Mouse (Mus musculus): ENCODE data around the gene Crygb. TPM values are rescaled to one million over a fixed set of nuclear protein-coding genes. Genes with fewer than 3 reads are reported as not detected.

The Crygb gene
- 0.83 and 1.1 TPM in 2 replicates for polyA plus RNA-seq (2015; fragmentation: Nextera tagmentation; extraction: Ambion mirVana)

- Histone ChIP-seq H3K4me2 (peak within 1 kb of the TSS; percentile 27; the same call in 1 of the 2 replicates), H3K9ac (no peak within 1 kb of the TSS), H3K4me1 (no peaks in the 10 kb centered on the region), H3K27ac (replicated peaks) (no peak within 1 kb of the TSS), H3K4me3 (no peak within 1 kb of the TSS), H3K27me3 (replicated peaks) (no peaks in the 10 kb centered on the region), H3K9me3 (0 out of 2 replicates have a peak, but pooled peaks cover 4% of the 10 kb centered on the region), H3K36me3 (no peaks in the 10 kb centered on the region)
- 38% methylated on average over 7 of the region's 7 CpGs for WGBS
- no peak for ATAC-seq (ENCODE audit: extremely low read depth, insufficient number of reproducible peaks, low FRiP score, low TSS enrichment)
Observed at GRCm38 (mm10) chr1:65082188-65082587, at the start of gene Crygb. Gene Crygb (minus strand): TSS chr1:65082288.

GRCm38 (mm10) chr1:65131671-65132070, 49.6 kb upstream of the Crygb start:
- WGBS = 81% methylated on average over 1 of the region's 1 CpGs
- no peak overlapping the region for H3K4me2 ChIP-seq
- H3K36me3 ChIP-seq = no peaks in the 10 kb centered on the region
- no peak overlapping the region for H3K9ac ChIP-seq
- H3K27ac ChIP-seq (replicated peaks) = no peak overlapping the region
- H3K4me1 ChIP-seq = no peaks in the 10 kb centered on the region
- ATAC-seq (ENCODE audit: extremely low read depth, insufficient number of reproducible peaks, low FRiP score, low TSS enrichment) = no peak
- no peaks in the 10 kb centered on the region for H3K27me3 ChIP-seq (replicated peaks)
- H3K4me3 ChIP-seq = no peak overlapping the region
- H3K9me3 ChIP-seq = no peaks in the 10 kb centered on the region

GRCm38 (mm10) chr1:65130226-65130625, 48.1 kb upstream of the Crygb start:
- Histone ChIP-seq H3K4me1 (no peaks in the 10 kb centered on the region), H3K4me2 (no peak overlapping the region), H3K27ac (replicated peaks) (no peak overlapping the region), H3K4me3 (no peak overlapping the region), H3K27me3 (replicated peaks) (no peaks in the 10 kb centered on the region), H3K9ac (no peak overlapping the region), H3K36me3 (no peaks in the 10 kb centered on the region), H3K9me3 (no peaks in the 10 kb centered on the region)
- WGBS = 70% methylated on average over 3 of the region's 3 CpGs
- ATAC-seq (ENCODE audit: extremely low read depth, insufficient number of reproducible peaks, low FRiP score, low TSS enrichment) = no peak

- H3K9me3 ChIP-seq = no peaks in the 10 kb centered on the region
- no peaks in the 10 kb centered on the region for H3K27me3 ChIP-seq (replicated peaks)
- WGBS = 66% methylated on average over 3 of the region's 3 CpGs
- no peak overlapping the region for H3K4me2 ChIP-seq
- H3K27ac ChIP-seq (replicated peaks) = no peak overlapping the region
- no peak for ATAC-seq (ENCODE audit: extremely low read depth, insufficient number of reproducible peaks, low FRiP score, low TSS enrichment)
- H3K36me3 ChIP-seq = no peaks in the 10 kb centered on the region
- no peak overlapping the region for H3K4me3 ChIP-seq
- no peak overlapping the region for H3K9ac ChIP-seq
- no peaks in the 10 kb centered on the region for H3K4me1 ChIP-seq
Observed at GRCm38 (mm10) chr1:65129634-65130180, 47.6 kb upstream of the Crygb start.

GRCm38 (mm10) chr1:65122574-65123372, 40.7 kb upstream of the Crygb start, which contains the start of gene D630023F18Rik:
Gene D630023F18Rik (minus strand): TSS chr1:65123214.
- no peak for ATAC-seq (ENCODE audit: extremely low read depth, insufficient number of reproducible peaks, low FRiP score, low TSS enrichment)

GRCm38 (mm10) chr1:65119438-65119837, 37.4 kb upstream of the Crygb start, which contains the start of gene Gm28845:
Gene Gm28845 (minus strand): TSS chr1:65119558.
- no peak within 1 kb of the TSS for H3K4me2 ChIP-seq

More at GRCm38 (mm10) chr1:65122574-65123372, 40.7 kb upstream of the Crygb start, which contains the start of gene D630023F18Rik:
- Histone ChIP-seq H3K4me2 (peak within 1 kb of the TSS; percentile 66), H3K36me3 (no peaks in the 10 kb centered on the region), H3K4me1 (0 out of 2 replicates have a peak, but pooled peaks cover 2% of the 10 kb centered on the region), H3K9ac (0 out of 2 replicates have a peak within 1 kb of the TSS, but pooled peaks have one; percentile 50), H3K4me3 (peak within 1 kb of the TSS; percentile 36), H3K9me3 (no peaks in the 10 kb centered on the region), H3K27me3 (replicated peaks) (no peaks in the 10 kb centered on the region), H3K27ac (replicated peaks) (no peak within 1 kb of the TSS)
- 21% methylated on average over 9 of the region's 9 CpGs for whole genome bisulfite sequencing

GRCm38 (mm10) chr1:65118150-65118913, 36.2 kb upstream of the Crygb start:
- no peak overlapping the region for H3K9ac ChIP-seq
- H3K27ac ChIP-seq (replicated peaks) = no peak overlapping the region
- no peaks in the 10 kb centered on the region for H3K9me3 ChIP-seq
- 61% methylated on average over 8 of the region's 8 CpGs for WGBS
- no peak for ATAC-seq (ENCODE audit: extremely low read depth, insufficient number of reproducible peaks, low FRiP score, low TSS enrichment)
- H3K4me3 ChIP-seq = no peak overlapping the region
- H3K4me2 ChIP-seq = no peak overlapping the region
- 0 out of 2 replicates have a peak, but pooled peaks cover 2% of the 10 kb centered on the region for H3K4me1 ChIP-seq
- H3K27me3 ChIP-seq (replicated peaks) = no peaks in the 10 kb centered on the region
- no peaks in the 10 kb centered on the region for H3K36me3 ChIP-seq

More at GRCm38 (mm10) chr1:65119438-65119837, 37.4 kb upstream of the Crygb start, which contains the start of gene Gm28845:
- 58% methylated on average over 1 of the region's 1 CpGs for WGBS
- no peak within 1 kb of the TSS for H3K27ac ChIP-seq (replicated peaks)
- ATAC-seq (ENCODE audit: extremely low read depth, insufficient number of reproducible peaks, low FRiP score, low TSS enrichment) = no peak
- 0 out of 2 replicates have a peak, but pooled peaks cover 2% of the 10 kb centered on the region for H3K4me1 ChIP-seq
- no peaks in the 10 kb centered on the region for H3K27me3 ChIP-seq (replicated peaks)
- no peaks in the 10 kb centered on the region for H3K36me3 ChIP-seq
- H3K9ac ChIP-seq = no peak within 1 kb of the TSS
- H3K4me3 ChIP-seq = no peak within 1 kb of the TSS
- H3K9me3 ChIP-seq = no peaks in the 10 kb centered on the region

- H3K4me3 ChIP-seq = no peak overlapping the region
- WGBS = 75% methylated on average over 5 of the region's 5 CpGs
- no peaks in the 10 kb centered on the region for H3K36me3 ChIP-seq
- H3K4me2 ChIP-seq = no peak overlapping the region
- no peaks in the 10 kb centered on the region for H3K4me1 ChIP-seq
- no peak overlapping the region for H3K9ac ChIP-seq
- no peaks in the 10 kb centered on the region for H3K27me3 ChIP-seq (replicated peaks)
- no peak overlapping the region for H3K27ac ChIP-seq (replicated peaks)
- no peaks in the 10 kb centered on the region for H3K9me3 ChIP-seq
- no peak for ATAC-seq (ENCODE audit: extremely low read depth, insufficient number of reproducible peaks, low FRiP score, low TSS enrichment)
Observed at GRCm38 (mm10) chr1:65113536-65114172, 31.6 kb upstream of the Crygb start.

GRCm38 (mm10) chr1:65112807-65113196, 30.7 kb upstream of the Crygb start:
- no peaks in the 10 kb centered on the region for H3K36me3 ChIP-seq
- peak overlapping the region; percentile 56 for H3K9ac ChIP-seq
- 42% methylated on average over 14 of the region's 14 CpGs for WGBS
- H3K4me3 ChIP-seq = peak overlapping the region; percentile 33
- no peak for ATAC-seq (ENCODE audit: extremely low read depth, insufficient number of reproducible peaks, low FRiP score, low TSS enrichment)
- 0 out of 2 replicates have a peak overlapping the region, but pooled peaks have one; percentile 12 for H3K27ac ChIP-seq (replicated peaks)
- no peaks in the 10 kb centered on the region for H3K9me3 ChIP-seq
- peak overlapping the region; percentile 57 for H3K4me2 ChIP-seq
- no peaks in the 10 kb centered on the region for H3K4me1 ChIP-seq
- no peaks in the 10 kb centered on the region for H3K27me3 ChIP-seq (replicated peaks)

- WGBS = 12% methylated on average over 8 of the region's 8 CpGs
- H3K27ac ChIP-seq (replicated peaks) = no peak overlapping the region
- H3K36me3 ChIP-seq = no peaks in the 10 kb centered on the region
- peak overlapping the region; percentile 57 for H3K4me2 ChIP-seq
- no peaks in the 10 kb centered on the region for H3K4me1 ChIP-seq
- peak overlapping the region; percentile 56; the same call in 1 of the 2 replicates for H3K9ac ChIP-seq
- ATAC-seq (ENCODE audit: extremely low read depth, insufficient number of reproducible peaks, low FRiP score, low TSS enrichment) = no peak
- H3K4me3 ChIP-seq = peak overlapping the region; percentile 33
- no peaks in the 10 kb centered on the region for H3K9me3 ChIP-seq
- H3K27me3 ChIP-seq (replicated peaks) = no peaks in the 10 kb centered on the region
Observed at GRCm38 (mm10) chr1:65112031-65112806, 30.1 kb upstream of the Crygb start.

All from heart, embryonic 13.5 days (tissue).